Mouse (Mus musculus) gastrocnemius, postnatal 10 days (tissue): ENCODE measurements at regions not wholly inside any gene's neighbourhood (a gene's known extent, or its start where the extent isn't known, plus 50 kb on each side); places are given as distances from the start of the nearest gene placed in this dataset.
"Not testable (repeated sequence)": the region's sequence is repeated elsewhere in the genome, so short reads cannot be mapped to it uniquely, and the experiment has no call there.

Source experiments
- DNase-seq: peaks from one replicate; pipeline ENCODE4 v3.0.0; 2021; ENCODE audit warnings: mixed read lengths

DNA sequence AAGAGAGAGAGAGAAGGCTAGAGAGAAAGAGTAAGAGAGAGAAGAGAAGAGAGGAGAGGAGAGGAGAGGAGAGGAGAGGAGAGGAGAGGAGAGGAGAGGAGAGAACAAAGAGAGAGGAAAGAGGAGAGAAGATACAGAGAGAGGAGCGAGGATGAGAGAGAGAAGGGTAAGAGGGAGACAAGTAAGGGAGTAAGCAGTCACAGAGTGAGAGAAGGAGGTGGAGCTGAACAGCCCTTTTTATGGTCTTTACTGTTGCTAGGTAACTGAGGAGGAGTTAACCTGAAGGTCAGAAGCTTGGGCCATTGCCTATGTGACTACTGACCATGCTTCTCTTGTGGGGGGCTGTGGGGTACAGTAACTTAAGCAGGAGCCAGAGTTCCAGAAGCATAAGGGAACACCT, 430.2 kb downstream of the 1190002N15Rik start:
- not testable (repeated sequence) for DNase-seq

DNA sequence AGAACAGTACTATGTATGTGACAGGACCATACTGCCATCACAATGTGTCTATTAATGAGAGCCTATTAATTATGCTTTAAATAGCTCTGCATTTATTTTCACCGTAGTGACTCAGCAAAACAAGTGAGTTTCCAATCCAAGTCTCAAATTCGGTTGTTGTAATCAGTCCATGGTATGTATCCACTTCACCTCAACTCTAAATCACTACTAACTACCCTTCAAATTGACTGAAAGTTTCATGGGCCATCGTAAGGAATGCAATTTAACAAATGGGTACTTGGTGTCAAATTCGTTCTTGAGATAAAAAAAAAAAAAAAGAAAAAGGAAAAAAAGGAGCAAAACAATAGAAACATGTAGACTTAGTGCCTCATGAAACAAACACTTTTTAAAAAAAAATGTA, 433.2 kb downstream of the 1190002N15Rik start:
- no peak for DNase-seq

DNA sequence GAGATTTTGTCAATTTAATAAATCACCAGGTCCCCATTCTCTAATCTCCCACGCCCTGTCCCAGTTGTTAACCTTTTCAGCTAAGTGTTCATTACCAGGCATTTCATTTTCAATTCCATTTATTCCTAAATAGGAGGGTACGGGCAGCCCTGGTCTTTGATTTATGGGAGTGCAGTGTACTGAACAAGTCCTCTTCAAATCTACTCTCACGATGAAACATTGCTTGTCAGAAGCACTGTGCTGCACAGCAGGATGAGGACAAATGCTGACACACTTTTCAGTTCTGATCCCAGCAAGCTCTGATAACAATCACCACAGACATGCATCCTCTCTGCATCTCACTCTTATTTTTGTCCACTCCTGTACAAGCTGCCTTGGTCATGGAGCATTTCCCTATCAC, 435.9 kb downstream of the 1190002N15Rik start:
- DNase-seq, result no peak

DNA sequence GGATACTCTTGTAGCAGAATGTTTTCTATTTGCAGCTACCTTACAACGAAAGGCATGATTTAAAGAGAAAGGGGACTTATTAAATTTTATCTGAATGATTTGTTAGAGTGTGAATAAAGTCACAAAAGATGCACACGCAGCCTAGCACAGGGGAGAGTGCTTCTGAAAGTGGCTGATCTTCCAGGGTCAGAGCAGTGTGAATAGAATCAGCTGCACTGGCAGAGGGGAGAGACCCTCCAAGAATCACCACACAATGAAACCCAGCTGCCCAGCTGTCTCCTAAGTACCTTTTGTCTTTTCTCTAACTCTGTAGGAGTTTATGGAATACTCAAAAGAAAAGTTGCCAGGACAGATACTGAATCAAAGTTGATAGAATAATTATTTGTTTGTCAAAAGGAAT, 443.1 kb downstream of the 1190002N15Rik start:
- DNase-seq, result no peak

DNA sequence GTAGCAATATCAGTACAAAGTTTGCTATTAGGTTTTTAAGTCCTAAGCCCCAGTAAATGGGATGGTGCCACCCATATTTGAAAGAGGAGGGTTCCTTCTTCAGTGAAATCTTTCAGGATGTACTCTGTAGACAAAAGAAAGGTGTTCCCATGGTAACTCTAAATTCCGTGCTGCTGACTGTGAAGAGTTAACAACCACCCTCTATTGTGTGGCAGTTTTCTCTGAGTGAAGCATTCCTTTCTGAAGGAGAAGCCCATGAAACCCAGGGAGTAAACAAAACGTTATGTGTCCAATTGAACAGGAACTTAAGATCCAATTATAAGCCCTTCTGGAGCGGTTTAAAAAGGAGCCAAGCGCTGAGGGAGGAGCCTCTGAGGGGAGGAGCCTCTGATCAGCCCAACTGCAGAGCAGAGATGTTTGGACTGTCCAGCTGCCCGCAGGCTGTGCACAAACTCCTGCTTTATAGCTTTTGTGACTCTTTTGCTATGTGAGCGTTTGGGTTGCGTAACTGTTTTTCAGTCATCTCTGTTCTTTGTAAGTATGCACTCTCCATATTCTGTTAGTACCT, 446.1 kb downstream of the 1190002N15Rik start:
- DNase-seq, result no peak

DNA sequence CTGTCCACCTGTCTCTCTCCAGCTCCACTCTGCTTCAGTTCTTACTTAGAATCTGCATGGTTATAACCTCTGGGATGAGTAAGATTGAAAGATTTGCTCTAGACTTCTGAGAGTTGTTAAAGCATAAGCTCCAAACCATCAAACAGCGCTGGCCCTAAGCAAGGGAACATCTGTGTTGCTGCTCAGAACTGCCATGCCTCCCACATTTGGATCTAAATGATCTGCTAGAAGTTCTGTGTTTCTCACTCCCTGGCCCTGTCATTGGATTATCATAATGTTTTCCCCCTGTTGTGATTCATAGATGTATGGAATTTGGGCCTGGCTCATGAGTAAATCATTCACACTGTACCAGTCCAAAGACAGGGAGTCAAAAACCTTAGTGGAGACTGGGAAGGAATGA, 448.1 kb downstream of the 1190002N15Rik start:
- DNase-seq, result no peak

DNA sequence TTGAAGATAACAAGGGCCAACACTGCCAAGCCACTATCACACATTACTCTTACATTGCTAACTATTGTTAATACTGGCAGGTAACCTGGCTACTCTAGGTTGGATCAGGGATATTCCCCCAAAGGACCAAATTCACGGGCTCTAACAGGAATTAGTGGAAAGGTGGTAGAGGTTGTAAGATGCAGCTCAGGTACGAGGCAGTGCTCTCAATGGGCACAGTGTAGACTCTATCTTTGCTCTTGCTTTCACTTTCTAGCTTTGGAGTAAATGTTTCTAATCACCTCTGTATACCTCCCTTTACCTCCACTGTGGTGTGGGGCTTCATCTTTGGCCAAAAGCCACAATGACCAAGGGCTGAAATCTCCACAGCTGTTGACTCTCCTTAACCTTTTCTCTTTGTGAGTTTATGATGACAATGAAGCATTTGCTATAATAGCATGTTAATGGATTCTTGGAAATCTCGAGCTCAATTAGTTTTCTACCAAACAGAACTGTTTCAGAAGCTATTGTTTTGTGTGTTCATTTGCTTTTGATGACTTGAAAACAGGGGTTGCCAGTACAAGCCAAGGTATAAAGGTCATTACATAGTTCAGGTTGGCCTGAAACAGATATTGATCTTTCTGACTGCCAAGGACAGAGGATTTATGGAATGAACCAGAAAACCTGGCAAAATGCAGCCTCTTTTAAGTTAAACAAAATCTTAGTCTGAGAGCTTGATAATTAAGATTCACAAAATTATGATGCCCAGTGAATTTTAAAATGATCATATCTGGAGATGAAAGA, 454.1 kb downstream of the 1190002N15Rik start:
- no peak for DNase-seq

DNA sequence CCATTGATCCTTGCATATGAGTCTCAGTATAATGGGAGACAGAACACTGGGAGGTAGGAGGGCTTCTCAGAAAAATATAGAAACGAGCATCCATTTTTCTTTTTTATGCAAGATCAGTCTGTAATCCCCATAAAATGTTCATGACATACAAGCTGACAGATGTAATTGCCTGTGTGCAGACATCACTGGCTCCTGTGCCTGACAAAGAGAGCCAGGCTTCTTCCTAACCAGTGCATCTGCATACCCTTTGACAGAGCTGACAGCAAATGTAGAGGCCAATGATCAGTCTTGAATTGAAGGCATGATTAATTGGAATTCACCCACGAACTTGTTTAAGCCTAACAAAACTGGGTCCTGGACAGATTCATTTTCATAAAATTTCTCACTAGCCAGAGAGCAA, 463.0 kb downstream of the 1190002N15Rik start:
- DNase-seq, result no peak

DNA sequence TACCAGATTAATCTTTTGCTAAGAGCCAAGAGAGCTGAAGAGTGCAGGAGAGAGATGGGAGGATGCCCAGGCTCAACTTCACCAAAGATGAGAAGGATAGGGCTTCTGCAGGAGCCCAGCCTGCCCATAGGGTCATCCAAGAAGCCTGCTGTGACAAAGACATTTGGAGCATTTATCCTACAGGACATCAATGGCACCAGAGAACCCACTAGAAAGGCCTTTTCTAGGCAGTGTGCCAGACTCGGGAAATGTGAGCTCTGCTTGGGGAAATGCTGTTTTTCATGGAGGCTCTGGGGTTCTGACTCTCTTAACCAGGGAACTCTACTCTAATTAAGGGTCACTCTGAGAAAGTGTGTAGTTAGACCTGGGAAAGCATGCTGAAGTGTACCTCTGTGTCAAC, 470.8 kb downstream of the 1190002N15Rik start:
- peak; percentile 5 for DNase-seq

DNA sequence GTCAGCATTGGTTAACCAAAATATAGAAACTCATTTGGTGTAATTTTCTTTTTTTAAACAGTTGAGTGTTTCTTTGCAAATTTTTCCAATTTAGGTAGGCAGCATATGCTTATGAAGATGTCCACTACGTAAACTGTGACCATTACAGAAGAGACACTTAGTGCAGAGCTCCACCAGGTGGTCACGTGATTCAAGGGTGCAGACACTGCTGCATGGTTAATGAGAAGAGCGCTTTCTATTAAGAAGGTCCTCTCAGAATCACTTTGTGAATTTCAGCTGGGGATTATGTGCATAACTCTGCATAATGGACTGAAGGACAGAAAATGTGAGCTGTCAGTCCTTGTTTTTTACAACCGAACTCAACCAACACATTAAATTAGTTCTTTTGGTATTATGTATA, 484.7 kb downstream of the 1190002N15Rik start:
- DNase-seq, result no peak

DNA sequence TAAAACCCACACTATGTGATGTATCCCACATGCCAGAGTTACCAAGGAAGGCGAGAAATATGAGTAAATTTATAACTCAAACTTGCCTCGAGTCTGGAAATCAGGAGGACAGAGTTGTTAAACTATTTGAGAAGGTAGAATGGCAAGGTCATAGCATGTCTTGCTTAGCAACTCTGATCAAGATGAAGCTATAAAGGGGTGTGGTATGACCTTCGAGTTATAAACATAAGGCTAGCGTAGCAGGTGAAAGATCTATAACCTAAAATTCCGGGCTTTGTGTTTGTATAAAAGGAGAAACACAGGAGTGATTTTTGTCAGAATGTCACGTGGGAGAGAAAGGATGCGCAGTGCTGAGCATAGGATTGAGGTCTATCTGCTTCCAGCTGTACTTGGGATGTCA, 490.0 kb downstream of the 1190002N15Rik start:
- no peak for DNase-seq

DNA sequence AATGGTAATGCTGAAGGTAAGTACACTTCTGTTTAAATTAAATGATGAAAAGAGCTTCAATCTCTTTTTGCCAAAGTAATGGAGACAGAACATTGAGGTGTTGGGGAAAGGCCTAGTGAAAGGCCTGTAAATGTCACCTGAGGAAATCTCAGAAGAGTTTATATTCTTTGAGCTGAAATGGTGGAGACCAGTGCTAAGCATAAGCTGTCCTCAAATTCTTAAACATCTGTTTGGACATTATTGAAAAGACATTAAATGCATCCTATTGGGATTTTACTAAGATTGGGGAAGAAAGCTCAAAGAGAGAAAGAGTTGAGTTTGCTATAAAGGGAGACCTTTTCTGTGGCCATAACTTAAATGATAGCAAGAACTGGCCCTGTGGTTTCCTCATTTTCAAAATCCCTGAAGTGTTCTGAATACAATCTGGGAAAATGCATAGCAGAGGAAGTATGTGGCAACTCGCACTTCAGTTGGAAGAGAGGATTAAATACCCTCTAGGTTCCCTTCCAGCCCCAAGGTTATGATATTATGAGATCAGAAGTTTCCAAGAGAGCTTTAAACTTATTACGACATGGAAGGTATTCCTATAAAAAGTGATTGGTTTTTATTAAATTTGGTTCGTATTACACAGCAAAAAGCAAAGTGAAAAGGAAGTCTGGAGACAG, 492.3 kb downstream of the 1190002N15Rik start:
- DNase-seq, result no peak

DNA sequence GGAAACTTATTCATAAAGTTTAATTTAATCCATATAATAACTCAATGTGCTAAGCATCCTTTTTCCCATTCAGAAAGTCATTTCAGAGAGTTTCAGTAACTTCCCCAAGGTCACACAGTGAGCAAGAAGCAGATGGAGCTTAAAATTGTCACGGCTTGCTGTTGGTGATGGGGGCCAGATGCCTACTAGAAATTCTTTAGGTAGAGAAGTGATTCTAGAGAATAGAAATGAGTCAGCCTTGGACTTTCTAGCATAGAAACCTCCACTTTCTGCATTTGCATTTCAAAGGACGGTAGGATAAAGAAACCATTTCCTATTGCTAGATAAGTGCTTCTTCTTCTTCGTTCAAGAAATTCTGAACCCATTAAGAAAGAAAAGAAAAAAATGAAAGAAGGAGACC, 514.1 kb downstream of the 1190002N15Rik start:
- DNase-seq, result no peak

DNA sequence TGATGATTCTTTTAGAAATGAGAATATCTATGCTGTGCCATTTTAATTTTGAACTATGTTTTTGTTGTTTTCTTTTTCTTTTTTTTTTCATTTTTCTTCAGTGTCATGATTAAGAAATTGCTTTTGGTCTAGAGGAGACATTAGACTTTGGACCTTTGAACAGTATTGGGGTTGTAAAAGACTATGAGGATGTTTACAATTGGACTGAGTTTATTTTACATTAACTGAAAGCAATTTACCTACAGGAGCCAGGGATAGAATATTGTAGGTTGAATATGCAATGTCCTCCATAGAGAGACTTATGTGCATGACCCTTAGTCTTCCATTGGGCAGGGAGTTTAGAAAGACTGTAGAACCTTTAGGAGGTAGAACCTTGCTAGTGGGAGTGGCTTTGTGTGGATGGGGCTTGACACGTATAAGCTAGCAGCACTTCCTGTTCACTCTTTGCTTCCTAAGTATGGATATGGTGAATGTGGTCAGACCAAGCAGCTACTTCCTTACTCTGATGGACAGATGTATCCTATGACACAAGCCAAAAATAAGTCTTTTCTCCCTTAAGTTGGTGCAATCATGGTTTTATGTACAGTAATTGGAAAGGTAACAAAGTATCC, 516.5 kb downstream of the 1190002N15Rik start:
- no peak for DNase-seq

DNA sequence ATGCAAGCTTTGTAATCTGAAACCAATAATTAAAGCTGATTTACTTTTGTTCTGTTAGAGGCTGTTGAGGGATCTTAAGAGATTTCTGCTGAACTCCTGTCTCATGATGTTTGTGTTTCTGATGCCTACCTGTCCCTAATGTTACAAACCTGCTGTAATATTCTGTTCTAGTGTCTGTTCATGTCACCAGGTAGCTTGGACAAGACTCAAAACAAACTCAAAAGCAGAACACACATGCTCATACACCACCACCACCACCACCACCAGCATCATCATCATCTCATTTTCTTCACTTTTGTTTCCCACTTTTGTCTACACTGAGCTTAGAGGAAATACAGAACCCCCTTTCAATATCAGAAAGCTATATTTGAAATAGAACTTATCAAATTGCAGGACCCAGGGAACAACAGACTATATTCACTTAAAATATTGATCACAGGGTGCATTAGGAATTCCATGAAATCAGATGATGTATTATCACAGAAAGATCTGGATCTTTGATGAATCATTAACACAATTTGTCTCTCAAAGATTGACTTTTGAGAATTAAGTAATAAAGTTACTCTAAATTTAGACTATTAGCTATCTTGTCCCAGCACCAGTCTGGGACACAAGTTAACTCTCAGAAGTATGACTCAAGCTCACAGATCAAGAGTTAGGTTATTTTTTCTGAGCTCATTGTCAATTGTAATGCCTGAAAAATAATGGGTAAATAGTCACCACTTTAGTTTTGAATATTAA, 521.0 kb downstream of the 1190002N15Rik start:
- DNase-seq, result no peak

DNA sequence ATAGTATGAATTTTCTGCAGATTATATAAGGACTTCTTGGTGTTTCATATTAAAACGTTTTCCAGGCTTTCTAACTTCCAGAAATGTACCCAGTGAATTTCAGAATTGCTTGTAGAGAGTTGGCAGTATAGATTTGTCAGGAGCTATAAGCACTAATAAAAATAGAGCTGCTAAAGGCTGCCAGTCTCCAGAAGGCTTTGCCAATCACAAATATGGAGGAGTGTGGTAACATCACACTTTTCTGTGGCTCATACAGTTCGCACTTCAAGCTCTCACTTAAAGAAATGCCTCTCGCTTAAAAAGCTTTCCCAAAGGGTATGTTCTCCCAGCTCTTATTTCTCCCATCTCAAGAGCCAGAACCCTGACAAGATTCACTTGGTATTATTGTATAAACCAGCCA, 545.7 kb downstream of the 1190002N15Rik start:
- no peak for DNase-seq

DNA sequence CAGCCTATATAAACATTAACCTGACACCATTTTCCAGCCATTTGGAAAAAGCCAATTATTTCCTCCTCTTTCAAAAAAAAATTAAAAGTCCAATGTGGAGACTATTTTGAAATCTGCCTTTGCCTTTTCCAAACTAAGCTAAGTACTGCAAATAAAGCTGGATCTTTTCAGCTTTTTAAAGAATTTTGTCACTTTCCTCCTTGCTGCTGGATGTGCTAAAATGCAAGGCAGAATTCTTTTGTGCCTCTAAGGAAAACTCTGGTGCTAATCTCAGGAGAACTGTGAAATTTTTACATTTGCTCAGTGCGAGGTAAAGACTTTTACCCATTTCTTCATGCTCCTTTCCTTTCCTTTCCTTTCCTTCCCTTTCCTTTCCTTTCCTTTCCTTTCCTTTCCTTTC, 546.7 kb downstream of the 1190002N15Rik start:
- DNase-seq, result no peak

DNA sequence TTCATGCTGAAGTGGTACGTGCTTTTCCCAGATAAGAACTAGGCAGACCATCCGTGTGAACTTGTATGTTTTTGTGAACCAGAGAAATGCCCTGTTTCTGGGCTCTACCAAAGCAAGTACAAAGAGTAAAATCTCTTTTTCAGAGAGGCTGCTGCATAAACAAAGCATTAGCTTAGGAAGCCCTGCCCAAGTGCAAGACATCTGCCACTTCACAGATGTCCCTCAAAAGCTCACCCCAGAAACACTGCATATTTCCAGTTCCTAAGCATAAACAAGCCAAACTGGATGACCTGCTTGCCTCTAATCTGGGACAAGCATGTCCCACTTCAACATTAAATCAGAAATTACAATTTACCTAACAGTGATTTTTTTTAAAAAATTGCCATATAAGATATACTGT, 556.7 kb downstream of the 1190002N15Rik start:
- DNase-seq, result no peak

DNA sequence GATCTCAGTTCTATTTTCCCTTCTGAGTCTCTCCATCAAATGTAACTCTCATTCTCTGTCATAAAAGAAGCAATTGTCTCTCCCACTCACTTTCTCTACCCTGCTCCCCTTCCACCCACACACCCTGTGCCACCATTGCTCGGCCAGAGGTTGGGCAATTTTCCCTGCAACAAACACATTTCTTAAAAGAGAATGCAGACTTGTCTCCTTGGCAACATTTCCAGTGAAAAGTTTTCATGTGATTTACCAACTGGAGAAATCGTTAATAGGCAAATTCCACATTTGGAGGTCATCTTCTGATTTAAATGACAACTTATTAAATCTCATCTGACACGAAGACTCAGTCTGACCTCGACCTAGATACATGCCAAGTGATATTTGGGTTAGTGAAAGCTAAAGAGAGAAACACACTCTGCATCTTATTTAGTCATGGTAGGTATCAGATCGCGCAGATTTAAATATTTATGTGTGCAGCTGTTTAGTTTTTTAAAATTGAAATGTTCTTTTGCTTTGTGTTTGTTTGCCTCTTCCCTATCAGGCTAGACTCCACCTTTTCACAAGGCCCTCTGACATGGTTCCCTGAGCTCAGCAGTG, 568.1 kb downstream of the 1190002N15Rik start:
- no peak for DNase-seq

DNA sequence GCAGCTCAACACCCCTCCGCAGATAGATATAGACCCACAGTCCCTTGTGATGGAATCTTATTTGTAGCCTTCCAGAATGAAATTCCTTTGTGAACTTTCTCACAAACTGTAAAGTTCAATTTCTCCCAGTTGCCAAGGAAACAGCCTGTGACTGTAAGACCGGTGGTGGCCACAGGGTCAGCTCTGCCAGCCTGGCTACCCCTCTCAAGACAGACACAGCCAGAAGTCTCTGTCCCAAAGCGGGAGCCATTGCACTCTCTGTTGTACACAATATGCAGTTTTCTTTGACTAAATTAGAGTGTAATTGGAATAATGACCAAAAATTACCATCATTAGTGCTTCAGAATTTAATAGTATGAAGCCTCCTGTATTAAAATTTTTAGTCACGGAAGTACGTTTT, 568.8 kb downstream of the 1190002N15Rik start:
- no peak for DNase-seq

DNA sequence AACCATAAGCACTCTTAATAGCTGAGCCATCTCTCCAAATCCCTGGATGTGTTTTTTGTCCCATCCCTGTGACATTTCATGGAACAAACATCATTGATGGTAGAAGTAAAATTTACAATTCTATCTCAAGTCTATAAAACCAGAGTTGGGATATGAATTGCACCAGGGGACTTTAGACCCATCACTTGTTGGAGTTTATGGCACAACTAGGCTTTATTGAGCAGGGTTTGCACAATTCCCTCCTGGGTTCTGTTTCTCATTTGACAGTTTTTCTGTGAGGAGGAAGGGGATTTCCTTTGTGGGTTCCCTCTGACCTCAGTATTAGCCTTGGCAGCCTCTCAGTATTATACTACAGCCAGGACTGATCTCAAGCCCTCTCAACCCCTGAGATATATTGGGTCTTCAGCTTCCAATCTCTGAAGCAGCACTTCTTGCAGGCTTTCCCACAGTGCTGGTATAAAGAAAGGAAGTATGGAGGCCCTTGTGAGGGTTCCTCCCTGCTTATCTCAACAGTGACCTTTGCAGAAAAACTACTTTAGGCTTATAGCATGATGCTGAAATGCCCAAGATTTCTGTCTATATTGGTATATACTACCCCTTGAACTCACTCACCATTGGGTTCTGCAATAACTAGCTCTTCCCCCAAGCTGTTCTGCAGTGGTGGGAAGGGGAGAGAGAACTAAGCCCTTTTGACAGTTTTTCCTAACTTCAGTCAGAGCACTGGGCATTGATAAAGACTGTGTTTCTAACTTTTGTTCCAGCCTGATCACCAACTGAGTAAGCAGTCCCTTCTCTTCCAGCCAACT, 582.4 kb downstream of the 1190002N15Rik start:
- DNase-seq, result no peak
